Mouse (Mus musculus) lung, adult 2 months (tissue): Measurements from ENCODE around the gene Hist1h2bh. TPM values are rescaled to one million over a fixed set of nuclear protein-coding genes. Genes with fewer than 3 reads are reported as not detected.
A peak's percentile ranks its signal among the peaks of the same experiment; 100 is the strongest.
"Not testable (repeated sequence)": the region's sequence is repeated elsewhere in the genome, so short reads cannot be mapped to it uniquely, and the experiment has no call there.

Experiments used
- DNase-seq: peaks from one replicate; pipeline ENCODE4 v3.0.0; 2022
- H3K4me1 ChIP-seq: fragments of 200-500 bp; 2 replicates; pipeline ENCODE4 v1.6.1; 2011; ENCODE audit warnings: low read length; ENCODE audit not compliant: control insufficient read depth, insufficient read depth
- H3K4me3 ChIP-seq: fragments of 200-500 bp; replicated peaks from 2 replicates; pipeline ENCODE3; 2011; ENCODE audit warnings: low read depth, mild to moderate bottlenecking, control low read depth, low read length; ENCODE audit errors: extremely low read depth
- CTCF ChIP-seq: fragments of 200-500 bp; IDR thresholded peaks from 2 replicates; pipeline ENCODE4 v1.5.1; 2011; ENCODE audit warnings: mild to moderate bottlenecking, low read length, control low read depth; ENCODE audit not compliant: insufficient read depth
- POLR2A ChIP-seq: fragments of 200-500 bp; IDR thresholded peaks from 2 replicates; pipeline ENCODE4 v1.6.1; 2011; ENCODE audit warnings: low read depth, mild to moderate bottlenecking, control low read depth, low read length, borderline replicate concordance; ENCODE audit errors: extremely low read depth
- WGBS: fragments of 180-500 bp; shearing (Covaris S2); methylation state at CpG from one replicate; pipeline ENCODE4 v1.1.7; 2018; 5-methylcytosine and 5-hydroxymethylcytosine counted together
- polyA plus RNA-seq: library from polyadenylated mRNA; depleted of rRNA; stranded (reverse); fragments of >200 nt; gene quantifications from 2 replicates; pipeline ENCODE4 v1.2.3, GENCODE M21; 2012

Hist1h2bh gene
- polyA plus RNA-seq, 1 experiment: 0.66 TPM

GRCm38 (mm10) chr13:23583387-23584068, 40.3 kb upstream of the Hist1h2bh start:
- no peak for TF ChIP-seq CTCF
- no peak for TF ChIP-seq POLR2A

GRCm38 (mm10) chr13:23582219-23583056, 39.2 kb upstream of the Hist1h2bh start:
- H3K4me1 ChIP-seq: peaks cover 2% of the 10 kb centered on the region; the same call in 1 of the 2 replicates
- TF ChIP-seq CTCF (no peak), POLR2A (no peak)
- DNase-seq: no peak
- WGBS: 21% methylated on average over 6 of the region's 6 CpGs
- peak overlapping the region; percentile 73 for H3K4me3 ChIP-seq

More at GRCm38 (mm10) chr13:23583387-23584068, 40.3 kb upstream of the Hist1h2bh start:
- no peak overlapping the region for H3K4me3 ChIP-seq
- peaks cover 2% of the 10 kb centered on the region; the same call in 1 of the 2 replicates for H3K4me1 ChIP-seq
- no peak for DNase-seq

- peak within 1 kb of the TSS; percentile 73 for H3K4me3 ChIP-seq
- under 1% methylated on average over 43 of the region's 43 CpGs for WGBS
- DNase-seq: peak; percentile 96
- H3K4me1 ChIP-seq: peaks cover 2% of the 10 kb centered on the region; the same call in 1 of the 2 replicates
- TF ChIP-seq CTCF (no peak), POLR2A (peak; percentile 100)
Observed at GRCm38 (mm10) chr13:23581408-23582218, 38.4 kb upstream of the Hist1h2bh start, which contains the start of gene Hist1h4d. TSS of gene Hist1h4d (plus strand) at chr13:23581598.

GRCm38 (mm10) chr13:23577835-23578234, 34.6 kb upstream of the Hist1h2bh start:
- WGBS: 89% methylated on average over 1 of the region's 1 CpGs
- Histone ChIP-seq H3K4me1 (no peaks in the 10 kb centered on the region), H3K4me3 (no peak overlapping the region)
- DNase-seq: no peak
- TF ChIP-seq CTCF (no peak), POLR2A (no peak)

DNA sequence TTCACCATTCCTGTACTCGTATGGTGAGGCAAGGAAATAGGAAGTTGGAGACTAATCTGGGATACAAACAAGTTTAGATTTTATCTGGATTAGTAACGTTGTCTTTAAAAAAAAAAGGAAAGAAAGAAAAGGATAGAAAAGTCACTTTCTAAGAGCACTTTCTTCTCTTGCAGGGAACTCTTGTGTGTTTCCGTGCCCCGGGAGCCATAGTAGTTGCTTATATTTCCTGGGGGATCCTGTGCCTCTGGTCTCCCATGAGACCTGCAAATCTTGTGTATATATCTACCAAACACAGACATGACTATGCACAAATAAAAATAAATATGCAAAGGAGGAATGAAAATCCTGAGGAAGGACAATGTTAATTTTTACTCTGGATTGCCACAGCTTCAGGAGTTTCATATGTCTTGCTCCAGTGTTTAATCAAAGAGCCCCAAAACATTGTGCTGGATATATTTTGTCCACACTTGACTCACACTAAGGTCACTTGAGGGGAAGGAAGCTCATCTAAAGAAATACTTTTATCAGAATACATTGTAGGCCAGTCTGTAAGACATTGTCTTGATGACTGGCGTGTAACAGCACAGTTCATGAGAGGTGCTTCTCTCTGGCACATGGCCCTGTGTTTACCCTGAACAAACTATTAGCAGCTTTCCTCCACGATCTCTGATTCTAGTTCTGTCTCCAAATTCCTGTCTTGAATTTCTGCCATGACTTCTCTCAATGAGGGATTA, 33.9 kb upstream of the Hist1h2bh start:
- H3K4me3 ChIP-seq: no peak overlapping the region
- TF ChIP-seq POLR2A: no peak
- TF ChIP-seq CTCF: no peak
- 52% methylated on average over 6 of the region's 6 CpGs for WGBS

GRCm38 (mm10) chr13:23576351-23576881, 33.2 kb upstream of the Hist1h2bh start:
- TF ChIP-seq CTCF (no peak), POLR2A (no peak)
- no peak for DNase-seq
- Histone ChIP-seq H3K4me1 (no peaks in the 10 kb centered on the region), H3K4me3 (no peak overlapping the region)
- 43% methylated on average over 7 of the region's 7 CpGs for WGBS

More for the DNA sequence above, 33.9 kb upstream of the Hist1h2bh start:
- no peaks in the 10 kb centered on the region for H3K4me1 ChIP-seq
- no peak for DNase-seq

DNA sequence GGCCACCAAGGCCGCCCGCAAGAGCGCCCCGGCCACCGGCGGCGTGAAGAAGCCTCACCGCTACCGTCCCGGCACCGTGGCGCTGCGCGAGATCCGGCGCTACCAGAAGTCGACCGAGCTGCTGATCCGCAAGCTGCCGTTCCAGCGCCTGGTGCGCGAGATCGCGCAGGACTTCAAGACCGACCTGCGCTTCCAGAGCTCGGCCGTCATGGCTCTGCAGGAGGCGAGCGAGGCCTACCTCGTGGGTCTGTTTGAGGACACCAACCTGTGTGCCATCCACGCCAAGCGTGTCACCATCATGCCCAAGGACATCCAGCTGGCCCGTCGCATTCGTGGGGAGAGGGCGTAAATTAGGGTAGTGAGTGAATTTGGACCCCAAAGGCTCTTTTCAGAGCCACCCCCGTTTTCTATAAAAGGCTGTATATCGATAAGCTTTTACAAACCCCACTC, 32.7 kb upstream of the Hist1h2bh start:
- H3K4me1 ChIP-seq: not testable (repeated sequence)
- peak; percentile 32 for DNase-seq
- 2% methylated on average over 17 of the region's 40 CpGs for WGBS
- peak overlapping the region; percentile 54 for H3K4me3 ChIP-seq

- 2% methylated on average over 18 of the region's 18 CpGs for WGBS
- H3K4me1 ChIP-seq: no peaks in the 10 kb centered on the region
- TF ChIP-seq POLR2A (0 out of 2 replicates have a peak, but pooled peaks have one; percentile 17), CTCF (no peak)
- peak within 1 kb of the TSS; percentile 54 for H3K4me3 ChIP-seq
- peak; percentile 36 for DNase-seq
Observed at GRCm38 (mm10) chr13:23575271-23575851, 32.2 kb upstream of the Hist1h2bh start, which contains the start of gene Hist1h3d. TSS of gene Hist1h3d (plus strand) at chr13:23575763.

DNA sequence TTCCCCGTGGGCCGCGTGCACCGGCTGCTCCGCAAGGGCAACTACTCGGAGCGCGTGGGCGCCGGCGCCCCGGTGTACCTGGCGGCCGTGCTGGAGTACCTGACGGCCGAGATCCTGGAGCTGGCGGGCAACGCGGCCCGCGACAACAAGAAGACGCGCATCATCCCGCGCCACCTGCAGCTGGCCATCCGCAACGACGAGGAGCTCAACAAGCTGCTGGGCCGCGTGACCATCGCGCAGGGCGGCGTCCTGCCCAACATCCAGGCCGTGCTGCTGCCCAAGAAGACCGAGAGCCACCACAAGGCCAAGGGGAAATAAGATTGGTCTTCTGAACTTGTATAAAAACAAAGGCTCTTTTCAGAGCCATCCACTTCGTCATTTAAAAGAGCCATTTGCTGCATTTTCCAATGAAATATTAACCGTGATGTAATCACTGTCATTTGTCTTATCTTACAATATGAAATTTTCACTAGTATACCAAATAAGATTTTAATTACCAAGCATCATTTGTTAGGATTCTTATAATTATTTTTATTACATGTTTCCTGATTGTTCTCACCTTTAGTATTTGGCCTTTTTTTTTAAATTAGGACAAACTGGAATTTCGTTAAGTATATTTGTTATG, 31.5 kb upstream of the Hist1h2bh start:
- 4% methylated on average over 13 of the region's 39 CpGs for whole genome bisulfite sequencing
- H3K4me3 ChIP-seq, H3K4me1 ChIP-seq, DNase-seq: not testable (repeated sequence)
